Mouse (Mus musculus) gastrocnemius, postnatal 36 days (tissue): ENCODE results near the gene Sfxn3. TPM values are rescaled to one million over a fixed set of nuclear protein-coding genes. Genes with fewer than 3 reads are reported as not detected.
A peak's percentile ranks its signal among the peaks of the same experiment; 100 is the strongest.

Source experiments
- DNase-seq, 2 experiments: peaks; one replicate each; pipeline ENCODE4 v3.0.0; 2022
- intact Hi-C: fragments of 180-260 bp; cut with DNase I; formaldehyde crosslinking; loops from one replicate; pipeline ENCODE4 v1.15.1; 2025
- total RNA-seq, 2 experiments: library from RNA; stranded (reverse); gene quantifications; 2 replicates each; pipeline ENCODE4 v1.2.3; 2021

Sfxn3 gene
- total RNA-seq, 2 experiments from 2014 or later: 17.8 to 19.8 TPM

GRCm38 (mm10) chr19:45067758-45068510 is 20.6 kb downstream of the Sfxn3 start:
- intact Hi-C loops: no loop called here
- DNase-seq: no peak

- intact Hi-C loops: no loop called here
- peak in 1 of 2 experiments; percentile 78 for DNase-seq
Measured at GRCm38 (mm10) chr19:45073871-45074542, 26.7 kb downstream of the Sfxn3 start.

- DNase-seq: peak; percentile 93 to 98
- intact Hi-C loops: no loop called here
Measured at GRCm38 (mm10) chr19:45074580-45075322, 27.4 kb downstream of the Sfxn3 start, which contains the start of gene Kazald1. Gene Kazald1 (plus strand): TSS chr19:45075241.

GRCm38 (mm10) chr19:45075323-45076035 is 28.2 kb downstream of the Sfxn3 start:
- DNase-seq: no peak
- intact Hi-C loops: no loop called here

GRCm38 (mm10) chr19:45076036-45076575 is 28.8 kb downstream of the Sfxn3 start:
- intact Hi-C loops: no loop called here
- DNase-seq: no peak

GRCm38 (mm10) chr19:45076586-45077510 is 29.5 kb downstream of the Sfxn3 start:
- peak; percentile 55 to 69 for DNase-seq
- intact Hi-C loops: no loop called here

GRCm38 (mm10) chr19:45077742-45078645 is 30.7 kb downstream of the Sfxn3 start:
- intact Hi-C loops: no loop called here
- DNase-seq: no peak

GRCm38 (mm10) chr19:45078971-45079764 is 31.9 kb downstream of the Sfxn3 start:
- intact Hi-C loops: no loop called here

GRCm38 (mm10) chr19:45079769-45080515 is 32.6 kb downstream of the Sfxn3 start:
- peak in 1 of 2 experiments; percentile 39 for DNase-seq
- intact Hi-C loops: no loop called here

More at GRCm38 (mm10) chr19:45078971-45079764, 31.9 kb downstream of the Sfxn3 start:
- DNase-seq: no peak

GRCm38 (mm10) chr19:45080711-45081110 is 33.4 kb downstream of the Sfxn3 start:
- no peak for DNase-seq
- intact Hi-C loops: no loop called here

GRCm38 (mm10) chr19:45081279-45081678 is 34.0 kb downstream of the Sfxn3 start:
- intact Hi-C loops: no loop called here
- DNase-seq: peak; percentile 47 to 62

GRCm38 (mm10) chr19:45081841-45082550 is 34.7 kb downstream of the Sfxn3 start:
- intact Hi-C loops: no loop called here
- peak in 1 of 2 experiments; percentile 40 for DNase-seq

- intact Hi-C loops: no loop called here
- DNase-seq: no peak
Measured at GRCm38 (mm10) chr19:45097868-45098267, 50.6 kb downstream of the Sfxn3 start.

- intact Hi-C loops: no loop called here
- DNase-seq: no peak
Measured at GRCm38 (mm10) chr19:45100486-45101270, 53.4 kb downstream of the Sfxn3 start.

GRCm38 (mm10) chr19:45105591-45105990 is 58.3 kb downstream of the Sfxn3 start:
- no peak for DNase-seq

More at GRCm38 (mm10) chr19:45105591-45105990, 58.3 kb downstream of the Sfxn3 start:
- intact Hi-C loops: no loop called here
